In genomic region chr2:72175971-72176370, GRCm38 (mm10) we compare ENCODE assay signal across 15 mouse cellular contexts.
DNase-seq lines count a peak whose midpoint lies in the region; ATAC-seq lines count a peak whose summit lies in the region.
"Had no signal": no experiment of that assay in that cellular context is flagged by ENCODE, and none has a peak within 500 bp of the region (broad histone marks: within the 10 kb centered on the region; RNA-seq: fewer than 3 reads in every experiment).

No protein-coding gene starts in this region.

- H3K4me1 ChIP-seq in embryonic facial prominence, embryonic 10.5 days: peaks cover 17% of the 10 kb centered on the region
- peaks cover 19% of the 10 kb centered on the region for H3K4me1 ChIP-seq in liver, embryonic 11.5 days (replicated peaks; ENCODE audit: control insufficient read depth, insufficient read depth, low read length)

- no peak overlapping the region for H3K4me2 ChIP-seq in liver, embryonic 11.5 days
- H3K4me2 ChIP-seq: limb, embryonic 12.5 days; midbrain, embryonic 15.5 days had no signal

- H3K9me3 ChIP-seq in embryonic facial prominence, embryonic 10.5 days: no peaks in the 10 kb centered on the region
- H3K9me3 ChIP-seq in liver, embryonic 11.5 days (ENCODE audit: control insufficient read depth, low read length): no peaks in the 10 kb centered on the region
- H3K9me3 ChIP-seq: forebrain, embryonic 10.5 days; G1E; limb, embryonic 12.5 days; midbrain, embryonic 15.5 days had no signal

- WGBS in embryonic facial prominence, embryonic 10.5 days: 49% methylated on average over 5 of the region's 5 CpGs
- WGBS in liver, embryonic 11.5 days: 26% methylated on average over 5 of the region's 5 CpGs

- no peak for ATAC-seq in liver, embryonic 11.5 days (replicated peaks; ENCODE audit: low FRiP score)
- ATAC-seq: midbrain, embryonic 15.5 days had no signal

- H3K36me3 ChIP-seq in embryonic facial prominence, embryonic 10.5 days (replicated peaks): no peaks in the 10 kb centered on the region
- no peaks in the 10 kb centered on the region for H3K36me3 ChIP-seq in liver, embryonic 11.5 days (ENCODE audit: control insufficient read depth, insufficient read depth, low read length)
- H3K36me3 ChIP-seq: forebrain, embryonic 10.5 days; G1E; limb, embryonic 12.5 days; midbrain, embryonic 15.5 days had no signal

- peak overlapping the region; percentile 44 for H3K27ac ChIP-seq in embryonic facial prominence, embryonic 10.5 days (replicated peaks)
- peak overlapping the region; percentile 56; the same call in 1 of the 2 replicates for H3K27ac ChIP-seq in liver, embryonic 11.5 days (ENCODE audit: low read depth, low read length)
- H3K27ac ChIP-seq: forebrain, embryonic 10.5 days; limb, embryonic 12.5 days; macrophage; midbrain, embryonic 15.5 days had no signal

- DNase-seq in heart, adult 11 months: peak; percentile 70
- no peak for DNase-seq in heart, adult 8-10 months (ENCODE audit: low spot score)
- DNase-seq in kidney, adult 9 months: peak; percentile 23
- no peak for DNase-seq in kidney, adult 18-20 months
- DNase-seq in embryonic facial prominence, embryonic 10.5 days (ENCODE audit: low spot score): no peak
- DNase-seq in liver, embryonic 11.5 days (ENCODE audit: low spot score): no peak
- no peak for DNase-seq in embryo, embryonic 10 days (ENCODE audit: low spot score)
- DNase-seq in right cerebral cortex, postnatal 10 days (ENCODE audit: low spot score in 2 of 2): no peak
- DNase-seq: cerebellum, adult 8-10 months; right cerebral cortex, postnatal 25 days had no signal

- H3K9ac ChIP-seq in liver, embryonic 11.5 days (ENCODE audit: low read depth, low read length): no peak overlapping the region
- H3K9ac ChIP-seq: limb, embryonic 12.5 days; midbrain, embryonic 15.5 days had no signal

- H3K27me3 ChIP-seq in embryonic facial prominence, embryonic 10.5 days (replicated peaks; ENCODE audit: low read depth, poor library complexity, severe bottlenecking): no peaks in the 10 kb centered on the region
- no peaks in the 10 kb centered on the region for H3K27me3 ChIP-seq in liver, embryonic 11.5 days (replicated peaks; ENCODE audit: control insufficient read depth, insufficient read depth, low read length)
- H3K27me3 ChIP-seq: limb, embryonic 12.5 days; midbrain, embryonic 15.5 days had no signal

- no peak overlapping the region for H3K4me3 ChIP-seq in embryonic facial prominence, embryonic 10.5 days
- H3K4me3 ChIP-seq in liver, embryonic 11.5 days (ENCODE audit: low read depth, low read length): no peak overlapping the region
- H3K4me3 ChIP-seq: forebrain, embryonic 10.5 days; limb, embryonic 12.5 days; midbrain, embryonic 15.5 days had no signal

Comparison
In these comparisons a context has a peak if more than half of its experiments do, and no peak if none do; other contexts are left out.
1. DNase-seq: peak in heart, adult 11 months (single experiment) and kidney, adult 9 months (single experiment); none in heart, adult 8-10 months (single experiment), kidney, adult 18-20 months (single experiment), embryonic facial prominence, embryonic 10.5 days (single experiment), liver, embryonic 11.5 days (single experiment), embryo, embryonic 10 days (single experiment) and right cerebral cortex, postnatal 10 days (0 of 2).